8 mouse cellular contexts compared by ENCODE assay signal in genomic region chr5:38563121-38563520, GRCm38 (mm10). TPM values are rescaled to one million over a fixed set of nuclear protein-coding genes. Genes with fewer than 3 reads are reported as not detected.
A peak's percentile ranks its signal among the peaks of the same experiment; 100 is the strongest.
DNase-seq lines count a peak whose midpoint lies in the region; ATAC-seq and TF ChIP-seq lines count a peak whose summit lies in the region.

Gene Wdr1 (minus strand): TSS chr5:38563221.

- H3K4me3 ChIP-seq in kidney, postnatal 0 days (replicated peaks; ENCODE audit: low read depth, low read length): peak within 1 kb of the TSS; percentile 88
- peak within 1 kb of the TSS; percentile 73 for H3K4me3 ChIP-seq in bone marrow, adult 2 months (replicated peaks; ENCODE audit: control insufficient read depth, low read depth, low read length)
- peak within 1 kb of the TSS; percentile 97 for H3K4me3 ChIP-seq in midbrain, embryonic 12.5 days

- peak within 1 kb of the TSS; percentile 66 for H3K9ac ChIP-seq in kidney, postnatal 0 days (ENCODE audit: low read depth, low read length)
- peak within 1 kb of the TSS; percentile 97 for H3K9ac ChIP-seq in midbrain, embryonic 12.5 days (replicated peaks)

- no peaks in the 10 kb centered on the region for H3K9me3 ChIP-seq in kidney, postnatal 0 days (replicated peaks; ENCODE audit: low read length)
- no peaks in the 10 kb centered on the region for H3K9me3 ChIP-seq in midbrain, embryonic 12.5 days

- 76% methylated on average over 2 of the region's 2 CpGs for WGBS in kidney, postnatal 0 days
- 86% methylated on average over 2 of the region's 2 CpGs for WGBS in bone marrow, adult 2 months
- WGBS in large intestine, adult 2 months: 70% methylated on average over 2 of the region's 2 CpGs
- WGBS in midbrain, embryonic 12.5 days: 85% methylated on average over 2 of the region's 2 CpGs

- no peak for TF ChIP-seq POLR2A in bone marrow, adult 2 months (IDR thresholded peaks at IDR 0.05; ENCODE audit: borderline replicate concordance, control insufficient read depth, low read depth, low read length)

- no peak for ATAC-seq in kidney, postnatal 0 days (replicated peaks; ENCODE audit: low FRiP score, low read depth)
- ATAC-seq in midbrain, embryonic 12.5 days (ENCODE audit: low FRiP score, low read depth): no peak

- no peak for DNase-seq in kidney, postnatal 0 days (ENCODE audit: low spot score)
- no peak for DNase-seq in kidney, postnatal 4 days
- DNase-seq in gastrocnemius, postnatal 4 days (ENCODE audit: low spot score in 2 of 2): no peak
- DNase-seq in large intestine, adult 2 months (ENCODE audit: low read depth, low spot score): no peak
- no peak for DNase-seq in cerebellum, postnatal 10 days
- DNase-seq in spleen, adult 18-20 months: no peak

- H3K27me3 ChIP-seq in kidney, postnatal 0 days (ENCODE audit: insufficient read depth, low read length): no peaks in the 10 kb centered on the region
- H3K27me3 ChIP-seq in midbrain, embryonic 12.5 days: no peaks in the 10 kb centered on the region

- peaks cover 6% of the 10 kb centered on the region; the same call in 1 of the 2 replicates for H3K4me1 ChIP-seq in kidney, postnatal 0 days (replicated peaks; ENCODE audit: insufficient read depth, low read length)
- peaks cover 5% of the 10 kb centered on the region; the same call in 1 of the 2 replicates for H3K4me1 ChIP-seq in bone marrow, adult 2 months (ENCODE audit: control insufficient read depth, insufficient read depth, low read length)
- peaks cover 25% of the 10 kb centered on the region for H3K4me1 ChIP-seq in midbrain, embryonic 12.5 days

- H3K36me3 ChIP-seq in kidney, postnatal 0 days (ENCODE audit: insufficient read depth, low read length): peaks cover 8% of the 10 kb centered on the region; the same call in 1 of the 2 replicates
- H3K36me3 ChIP-seq in midbrain, embryonic 12.5 days: peaks cover 17% of the 10 kb centered on the region

- peak within 1 kb of the TSS; percentile 74 for H3K4me2 ChIP-seq in kidney, postnatal 0 days (ENCODE audit: low read length)
- peak within 1 kb of the TSS; percentile 82 for H3K4me2 ChIP-seq in midbrain, embryonic 12.5 days (replicated peaks)

- peak within 1 kb of the TSS; percentile 96 for H3K27ac ChIP-seq in kidney, postnatal 0 days
- peak within 1 kb of the TSS; percentile 98 for H3K27ac ChIP-seq in bone marrow, adult 2 months (ENCODE audit: control insufficient read depth, insufficient read depth, low read depth, low read length, poor library complexity)
- peak within 1 kb of the TSS; percentile 89 for H3K27ac ChIP-seq in midbrain, embryonic 12.5 days (replicated peaks)

- TF ChIP-seq CTCF in kidney, postnatal 0 days (IDR thresholded peaks at IDR 0.05; ENCODE audit: low read depth): no peak
- TF ChIP-seq CTCF in bone marrow, adult 2 months (IDR thresholded peaks at IDR 0.05; ENCODE audit: control insufficient read depth, insufficient read depth, low read length): no peak

RNA-seq across cellular contexts. Expression of gene Wdr1, which starts in this region (rescaled TPM):
- polyA plus RNA-seq in kidney, postnatal 0 days (2015; fragmentation: Nextera tagmentation; extraction: Ambion mirVana): 165 and 182 TPM in 2 replicates
- polyA plus RNA-seq in bone marrow, adult 2 months (2011; ENCODE audit: insufficient read depth, insufficient read length, low replicate concordance, missing spikeins): 57.3 and 107 TPM in 2 replicates
- 100 to 1,000 TPM; 205 to 211 TPM for total RNA-seq in gastrocnemius, postnatal 4 days (2021)
- 248 and 303 TPM in 2 replicates for polyA plus RNA-seq in large intestine, adult 2 months (2012; rRNA removed)
- polyA plus RNA-seq in midbrain, embryonic 12.5 days (2016; fragmentation: Nextera tagmentation; extraction: Ambion mirVana): 140 and 151 TPM in 2 replicates
